Mouse (Mus musculus) cerebellum, postnatal 36 days (tissue): ENCODE measurements around the gene Ifngr2.

ENCODE experiments used
- DNase-seq, 2 experiments: peaks; one replicate each; pipeline ENCODE4 v3.0.0; 2021 to 2022; ENCODE audit warnings: mixed read lengths in 2 of 2

The Ifngr2 gene

GRCm38 (mm10) chr16:91612525-91612924 lies 65.7 kb downstream of the Ifngr2 start:
- DNase-seq: no peak

GRCm38 (mm10) chr16:91614552-91614951 lies 67.7 kb downstream of the Ifngr2 start:
- DNase-seq: no peak
